Mouse (Mus musculus) retina, postnatal 7 days (tissue): Measurements from ENCODE around the gene Pdzd7.
A peak's percentile ranks its signal among the peaks of the same experiment; 100 is the strongest.

Experiments
- DNase-seq: peaks from one replicate; pipeline ENCODE4 v3.0.0-alpha.2; 2012; ENCODE audit warnings: low read depth, low spot score

Gene Pdzd7

GRCm38 (mm10) chr19:45030746-45031693, 14.5 kb downstream of the Pdzd7 start:
- peak; percentile 80 for DNase-seq

GRCm38 (mm10) chr19:45030111-45030510, 15.4 kb downstream of the Pdzd7 start:
- no peak for DNase-seq

- no peak for DNase-seq
Observed at GRCm38 (mm10) chr19:45029571-45029970, 15.9 kb downstream of the Pdzd7 start.

GRCm38 (mm10) chr19:45028746-45029145, 16.8 kb downstream of the Pdzd7 start:
- no peak for DNase-seq

- DNase-seq = no peak
Observed at GRCm38 (mm10) chr19:45027848-45028247, 17.7 kb downstream of the Pdzd7 start.

- DNase-seq = no peak
Observed at GRCm38 (mm10) chr19:45026958-45027670, 18.4 kb downstream of the Pdzd7 start.

GRCm38 (mm10) chr19:45025937-45026568, 19.5 kb downstream of the Pdzd7 start:
- no peak for DNase-seq

GRCm38 (mm10) chr19:45024775-45025174, 20.7 kb downstream of the Pdzd7 start:
- DNase-seq = no peak

- no peak for DNase-seq
Observed at GRCm38 (mm10) chr19:45023993-45024392, 21.5 kb downstream of the Pdzd7 start.

GRCm38 (mm10) chr19:45021362-45021761, 24.2 kb downstream of the Pdzd7 start:
- no peak for DNase-seq

GRCm38 (mm10) chr19:45020348-45020747, 25.2 kb downstream of the Pdzd7 start:
- DNase-seq = no peak

- DNase-seq = no peak
Observed at GRCm38 (mm10) chr19:45018351-45018831, 27.1 kb downstream of the Pdzd7 start.

GRCm38 (mm10) chr19:45017909-45018308, 27.6 kb downstream of the Pdzd7 start:
- peak; percentile 79 for DNase-seq

GRCm38 (mm10) chr19:45017216-45017771, 28.2 kb downstream of the Pdzd7 start:
- DNase-seq = peak; percentile 62

- DNase-seq = peak; percentile 77
Observed at GRCm38 (mm10) chr19:45016341-45017215, 28.9 kb downstream of the Pdzd7 start.

- no peak for DNase-seq
Observed at GRCm38 (mm10) chr19:45015518-45016281, 29.8 kb downstream of the Pdzd7 start.

GRCm38 (mm10) chr19:45014981-45015402, 30.5 kb downstream of the Pdzd7 start:
- no peak for DNase-seq

- DNase-seq = no peak
Observed at GRCm38 (mm10) chr19:45014335-45014971, 31.1 kb downstream of the Pdzd7 start, which contains the start of gene Lzts2. TSS of gene Lzts2 (plus strand) at chr19:45014414.

- no peak for DNase-seq
Observed at GRCm38 (mm10) chr19:45013581-45014225, 31.8 kb downstream of the Pdzd7 start.
